Mouse (Mus musculus) adrenal gland, postnatal 36 days (tissue): ENCODE measurements at regions not wholly inside any gene's neighbourhood (a gene's known extent, or its start where the extent isn't known, plus 50 kb on each side); places are given as distances from the start of the nearest gene placed in this dataset.

ENCODE experiments used
- DNase-seq, 2 experiments: peaks; one replicate each; pipeline ENCODE4 v3.0.0; 2021; ENCODE audit warnings: mixed read lengths in 1 of 2

- DNase-seq: no peak
These were observed 133.8 kb upstream of the Med13l start for GRCm38 (mm10) chr5:118426673-118427072.

- no peak for DNase-seq
These were observed 132.0 kb upstream of the Med13l start for GRCm38 (mm10) chr5:118428323-118429095.

GRCm38 (mm10) chr5:118433599-118433998 lies 126.9 kb upstream of the Med13l start:
- DNase-seq: no peak

- DNase-seq: no peak
These were observed 125.5 kb upstream of the Med13l start for GRCm38 (mm10) chr5:118434718-118435555.

GRCm38 (mm10) chr5:118435556-118435950 lies 124.9 kb upstream of the Med13l start:
- DNase-seq: no peak

GRCm38 (mm10) chr5:118436035-118436434 lies 124.4 kb upstream of the Med13l start:
- no peak for DNase-seq

GRCm38 (mm10) chr5:118436474-118437306 lies 123.8 kb upstream of the Med13l start:
- no peak for DNase-seq

GRCm38 (mm10) chr5:118437307-118437610 lies 123.2 kb upstream of the Med13l start:
- no peak for DNase-seq

- peak in 1 of 2 experiments; percentile 4 for DNase-seq
These were observed 122.5 kb upstream of the Med13l start for GRCm38 (mm10) chr5:118438016-118438415.

- DNase-seq: no peak
These were observed 115.8 kb upstream of the Med13l start for GRCm38 (mm10) chr5:118444538-118445251.

- no peak for DNase-seq
These were observed 115.1 kb upstream of the Med13l start for GRCm38 (mm10) chr5:118445252-118445987.

GRCm38 (mm10) chr5:118445988-118446280 lies 114.5 kb upstream of the Med13l start:
- no peak for DNase-seq

- no peak for DNase-seq
These were observed 113.6 kb upstream of the Med13l start for GRCm38 (mm10) chr5:118446878-118447277.

GRCm38 (mm10) chr5:118447366-118447765 lies 113.1 kb upstream of the Med13l start:
- no peak for DNase-seq

- no peak for DNase-seq
These were observed 111.5 kb upstream of the Med13l start for GRCm38 (mm10) chr5:118448884-118449515.

- DNase-seq: no peak
These were observed 110.6 kb upstream of the Med13l start for GRCm38 (mm10) chr5:118449893-118450292.

- DNase-seq: no peak
These were observed 108.4 kb upstream of the Med13l start for GRCm38 (mm10) chr5:118452052-118452451.

GRCm38 (mm10) chr5:118454096-118454495 lies 106.4 kb upstream of the Med13l start:
- no peak for DNase-seq

- DNase-seq: peak; percentile 83 to 87
These were observed 101.6 kb upstream of the Med13l start for GRCm38 (mm10) chr5:118458727-118459390.

- peak; percentile 24 to 43 for DNase-seq
These were observed 101.1 kb upstream of the Med13l start for GRCm38 (mm10) chr5:118459391-118459792.
